Mouse (Mus musculus) cerebellum, postnatal 14 days (tissue): ENCODE results near the gene Cstad.

ENCODE experiments used
- DNase-seq, 2 experiments: peaks; one replicate each; pipeline ENCODE4 v3.0.0; 2021; ENCODE audit warnings: mixed read lengths in 2 of 2

Gene Cstad

DNA sequence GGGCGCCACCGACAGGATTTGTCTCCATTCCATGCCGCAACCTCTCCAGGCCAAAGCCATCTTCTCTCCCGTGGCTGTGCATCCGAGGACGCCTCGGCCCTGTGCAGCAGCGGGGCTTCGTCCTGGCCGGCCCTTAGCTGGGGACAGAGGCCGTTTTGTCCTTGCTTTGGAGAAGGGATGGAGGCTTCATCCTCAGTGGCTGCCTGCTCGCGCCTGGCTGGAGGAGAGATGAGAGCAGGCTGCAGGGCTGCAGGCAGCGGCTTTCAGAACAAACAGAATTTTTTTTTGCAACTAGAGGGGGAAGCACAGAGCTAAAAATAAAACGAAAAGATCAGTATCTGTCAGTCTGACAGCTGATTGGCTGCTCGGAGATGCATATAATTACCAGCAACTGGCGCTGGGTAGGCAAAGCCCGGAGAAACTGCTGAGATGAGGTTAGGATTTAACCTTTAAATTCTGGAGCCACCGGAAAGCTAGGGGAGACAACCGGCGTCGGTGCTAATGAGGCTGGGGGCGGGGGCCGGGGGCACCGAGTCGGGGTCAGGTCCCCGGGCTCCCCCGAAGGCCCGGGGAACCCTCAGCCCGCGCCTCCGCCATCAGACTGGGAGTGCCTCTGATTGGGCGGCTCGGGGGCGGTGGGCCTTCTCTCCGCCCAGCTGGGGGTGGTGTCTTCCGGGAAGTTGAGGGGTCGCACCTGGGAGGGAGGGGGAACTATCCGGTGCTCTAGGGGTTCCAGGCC lies at the start of gene Cstad:
TSS of gene Cstad (plus strand) at position 400 of the 739 bp plus-strand sequence.
- peak; percentile 81 to 82 for DNase-seq

DNA sequence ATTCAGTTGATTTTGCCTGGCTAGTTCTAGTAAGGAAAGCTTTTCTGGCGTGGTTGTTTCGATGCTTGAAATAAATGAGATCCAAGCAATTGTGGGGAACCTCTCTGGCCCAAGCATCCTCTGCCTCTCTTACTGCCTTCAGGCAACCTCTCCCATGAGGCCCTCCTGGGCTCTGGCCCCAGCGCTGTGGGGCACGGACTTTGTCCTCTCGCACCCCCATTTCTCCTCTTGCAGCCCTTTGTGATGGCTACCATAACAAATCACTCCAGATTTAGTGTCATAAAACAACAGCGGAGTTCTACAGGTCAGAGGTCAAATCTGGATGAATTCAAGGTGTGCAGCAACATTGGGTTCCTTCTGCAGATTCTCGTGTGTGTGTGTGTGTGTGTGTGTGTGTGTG lies 49.1 kb upstream of the Cstad start:
- DNase-seq = peak in 1 of 2 experiments; percentile 18

GRCm38 (mm10) chr2:30546219-30546618 lies 48.6 kb upstream of the Cstad start:
- DNase-seq = no peak

- no peak for DNase-seq
These were observed 47.2 kb upstream of the Cstad start for GRCm38 (mm10) chr2:30547455-30548217.

DNA sequence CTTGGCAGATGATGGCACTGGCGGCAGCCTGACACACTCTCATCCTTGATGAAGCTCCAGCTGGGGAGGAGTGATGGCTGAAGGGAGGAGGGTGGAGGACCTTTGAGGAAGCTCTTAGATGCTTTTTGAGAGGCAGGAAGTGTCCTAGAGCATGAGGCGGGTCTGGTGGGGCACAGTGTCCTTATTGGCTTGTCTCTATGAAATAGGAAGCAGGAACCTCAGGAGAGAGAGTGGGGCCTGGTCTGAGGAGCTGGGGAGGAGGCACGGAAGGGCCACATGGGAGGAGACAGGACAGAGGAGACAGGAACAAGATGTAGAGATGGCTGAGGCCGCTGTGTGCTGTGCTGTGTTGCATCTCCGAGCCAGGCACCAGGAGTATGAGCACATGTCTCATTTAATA lies 43.3 kb upstream of the Cstad start:
- DNase-seq = no peak

DNA sequence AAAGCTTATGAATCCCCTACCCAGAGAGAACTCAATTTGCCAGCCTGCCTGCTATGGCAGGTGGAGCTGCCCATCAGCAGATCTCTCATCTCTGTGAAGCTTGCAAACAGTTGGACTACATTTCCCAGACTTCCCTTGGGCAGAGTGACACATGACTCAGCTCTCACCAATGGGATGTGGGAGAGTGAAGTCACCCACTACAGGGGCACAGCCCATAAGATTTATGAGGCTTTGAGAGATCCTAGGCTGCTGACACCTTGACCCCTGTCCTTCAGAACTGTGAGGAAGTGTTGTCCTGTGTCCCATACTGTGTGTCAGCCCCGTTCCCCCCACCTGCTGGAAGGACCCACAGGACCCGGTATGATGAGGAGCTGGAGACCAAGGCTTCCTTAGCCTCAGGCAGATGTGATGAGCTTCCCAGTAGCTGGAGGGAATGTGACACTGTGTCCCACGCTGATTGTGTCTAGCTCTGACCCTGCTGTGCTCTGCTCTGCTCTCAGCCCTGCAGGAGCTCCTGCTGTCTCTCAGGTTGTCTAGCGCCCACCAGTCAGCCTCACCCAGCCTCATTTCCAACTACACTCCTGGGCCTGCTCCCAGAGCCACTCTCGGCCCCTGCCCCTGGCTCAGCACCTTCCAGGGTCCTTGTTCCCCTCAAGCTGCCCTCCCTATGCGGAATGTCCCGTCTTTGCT lies 40.8 kb upstream of the Cstad start:
- peak; percentile 75 to 82 for DNase-seq

GRCm38 (mm10) chr2:30555257-30555656 lies 39.6 kb upstream of the Cstad start:
- DNase-seq = peak; percentile 57 to 74

GRCm38 (mm10) chr2:30556495-30556894 lies 38.3 kb upstream of the Cstad start:
- no peak for DNase-seq

- DNase-seq = no peak
These were observed 35.3 kb upstream of the Cstad start for GRCm38 (mm10) chr2:30559552-30559951.

- no peak for DNase-seq
These were observed 32.3 kb upstream of the Cstad start for GRCm38 (mm10) chr2:30562553-30562952.

DNA sequence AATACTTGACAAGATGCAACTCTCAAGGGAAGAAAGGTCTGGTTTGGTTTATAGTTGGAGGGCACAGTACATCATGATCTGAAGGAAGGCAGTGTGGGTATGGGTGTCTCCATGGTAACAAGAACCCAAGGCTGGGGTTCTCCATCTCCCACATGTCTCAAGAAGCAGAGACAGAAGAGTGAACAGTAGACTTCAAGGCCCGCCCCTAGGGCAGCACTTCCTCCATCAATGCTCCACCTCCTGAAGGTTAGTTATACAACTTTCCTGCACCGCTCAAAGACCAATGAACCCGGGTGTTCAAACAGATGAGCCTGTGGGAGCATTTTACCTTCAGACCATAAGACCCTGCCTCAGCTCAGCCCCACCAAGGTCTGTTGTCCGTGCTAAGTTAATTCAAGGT lies 23.2 kb upstream of the Cstad start:
- no peak for DNase-seq

- DNase-seq = no peak
These were observed 21.3 kb upstream of the Cstad start for GRCm38 (mm10) chr2:30573522-30573921.

DNA sequence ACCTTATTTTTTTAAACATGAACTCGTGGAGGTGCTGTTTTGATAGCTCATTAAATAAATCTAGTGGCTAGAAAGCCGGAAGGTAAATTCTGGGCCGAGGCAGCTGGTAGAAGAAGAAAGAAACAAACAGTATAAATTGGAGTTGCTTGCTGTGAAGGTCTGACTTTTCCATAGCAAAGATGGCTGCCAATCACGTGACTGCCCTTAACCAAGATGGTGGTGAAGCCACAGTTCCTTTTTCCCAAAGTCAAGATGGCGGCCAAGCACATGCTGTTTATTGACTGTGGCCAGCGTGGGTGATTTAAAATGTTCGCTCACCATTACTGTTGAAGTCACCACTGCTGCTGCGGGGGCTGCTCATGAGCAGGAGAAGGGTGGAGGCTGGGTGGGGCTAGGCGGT lies 17.8 kb upstream of the Cstad start:
- no peak for DNase-seq

- DNase-seq = no peak
These were observed 16.8 kb upstream of the Cstad start for GRCm38 (mm10) chr2:30578006-30578405.

GRCm38 (mm10) chr2:30587161-30587560 lies 7.7 kb upstream of the Cstad start:
- peak; percentile 48 to 62 for DNase-seq

DNA sequence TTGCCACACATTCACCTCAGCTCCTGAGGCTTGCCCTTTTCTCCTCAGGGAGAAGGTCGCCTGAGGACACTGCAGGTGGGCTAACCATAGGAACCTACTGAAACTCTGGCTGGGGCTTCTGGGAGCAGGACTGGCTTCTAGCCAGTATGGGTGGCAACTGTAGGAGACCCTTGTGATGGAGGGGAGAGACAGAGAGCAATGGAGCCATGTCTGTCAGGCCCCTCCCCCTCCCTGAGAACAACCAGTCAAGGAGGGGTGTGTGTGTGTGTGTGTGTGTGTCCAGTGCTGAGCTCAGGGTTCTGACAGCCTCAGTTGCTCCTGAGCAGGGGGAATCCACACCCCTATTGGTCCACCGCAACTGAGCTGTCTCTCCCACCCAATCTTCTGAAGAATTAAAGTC lies 7.2 kb upstream of the Cstad start:
- peak in 1 of 2 experiments; percentile 10 for DNase-seq

DNA sequence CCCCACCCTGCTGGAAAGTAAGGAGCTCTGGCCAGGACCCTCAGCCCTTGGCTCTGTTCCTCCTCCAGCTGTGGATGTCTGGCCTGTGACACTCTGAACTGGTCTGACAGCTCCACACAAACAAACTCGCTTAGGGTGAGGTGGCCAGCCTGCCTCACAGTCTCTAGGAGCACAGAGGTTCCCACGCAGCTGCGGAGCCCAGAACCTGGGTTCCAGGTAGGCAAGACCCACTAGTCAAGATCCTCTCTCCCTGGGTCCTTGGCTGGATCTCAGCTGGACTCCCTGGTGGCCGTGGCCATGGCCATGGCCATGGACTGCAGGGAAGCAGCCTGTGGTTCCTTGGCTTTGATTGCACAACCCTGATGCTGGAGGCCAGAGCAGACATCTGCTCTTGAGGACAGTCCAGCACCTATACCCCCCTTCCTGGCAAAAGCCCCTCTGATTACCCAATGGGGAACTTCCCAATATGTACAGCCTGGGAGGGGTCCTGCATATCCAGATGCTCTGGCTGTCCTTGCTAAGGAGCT lies 5.8 kb upstream of the Cstad start:
- DNase-seq = peak in 1 of 2 experiments; percentile 22

- no peak for DNase-seq
These were observed 5.1 kb upstream of the Cstad start for GRCm38 (mm10) chr2:30589781-30590180.

DNA sequence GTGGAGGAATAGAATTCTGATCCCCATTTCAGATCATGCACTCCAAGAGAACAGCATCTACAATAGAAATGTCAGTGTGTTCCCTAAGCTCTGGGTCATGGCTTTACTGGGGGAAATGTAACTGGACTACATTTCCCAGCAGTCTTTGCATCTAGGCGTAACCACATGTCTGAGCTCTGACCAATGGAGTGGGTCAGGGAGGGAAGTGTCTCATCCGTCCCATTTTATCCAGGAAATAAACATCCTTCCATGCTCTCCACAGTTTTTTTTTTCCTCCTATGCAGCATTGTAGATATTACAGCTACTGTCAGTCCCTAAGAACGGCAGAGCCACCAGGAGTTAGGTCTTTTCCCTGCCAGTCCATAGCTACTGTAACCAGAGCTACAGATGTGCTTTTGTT lies 3.9 kb upstream of the Cstad start:
- peak; percentile 50 to 71 for DNase-seq

GRCm38 (mm10) chr2:30592391-30592790 lies 2.4 kb upstream of the Cstad start:
- peak in 1 of 2 experiments; percentile 8 for DNase-seq

DNA sequence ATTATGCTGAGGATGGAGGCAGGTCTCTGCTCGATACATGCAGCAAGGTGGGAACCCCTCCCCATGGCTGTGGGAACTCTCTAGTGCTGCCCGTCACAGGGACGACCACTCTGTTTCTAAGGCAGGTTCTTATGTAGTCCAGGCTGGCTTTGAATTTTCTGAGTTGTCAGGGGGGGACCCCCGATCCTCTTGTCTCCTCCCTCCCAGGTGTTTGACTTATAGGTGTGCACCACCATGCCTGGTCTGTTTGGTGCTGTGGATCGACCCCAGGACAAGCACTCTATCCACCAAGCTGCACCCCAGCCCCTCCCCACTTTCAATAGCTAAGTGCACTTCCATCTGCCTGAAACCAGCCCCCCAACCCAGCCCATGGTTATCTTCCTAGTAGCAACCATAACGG lies 1.9 kb upstream of the Cstad start:
- no peak for DNase-seq

GRCm38 (mm10) chr2:30593636-30594310 lies 1.1 kb upstream of the Cstad start:
- DNase-seq = no peak

DNA sequence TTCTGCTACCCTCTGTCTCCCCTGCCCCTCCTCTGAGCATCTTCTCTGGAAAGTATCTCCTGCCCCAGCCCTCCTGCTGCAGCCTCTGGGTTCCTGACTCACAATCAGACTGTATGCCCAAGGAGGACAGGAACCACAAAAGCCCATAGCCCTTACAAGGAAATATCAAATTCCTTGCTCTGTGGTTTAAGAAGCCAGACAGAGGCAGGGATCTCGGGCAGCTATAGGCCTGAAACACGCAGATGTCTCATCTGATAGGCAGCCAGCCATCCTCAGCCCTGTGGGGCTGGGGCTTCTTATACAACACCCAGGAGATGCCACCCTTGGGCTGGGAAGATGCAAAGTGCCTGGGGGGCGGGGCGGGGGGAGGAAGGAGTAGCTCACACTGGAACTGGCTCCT lies 956 bp downstream of the Cstad start:
- no peak for DNase-seq
